Mouse (Mus musculus) myocyte (in vitro differentiated cells): ENCODE measurements around the gene Baiap3. TPM values are rescaled to one million over a fixed set of nuclear protein-coding genes. Genes with fewer than 3 reads are reported as not detected.

Experiments
- H3K27me3 ChIP-seq: one replicate; pipeline ENCODE4 v1.6.1; 2011; ENCODE audit not compliant: control insufficient read depth, insufficient read depth, insufficient read length
- H3K36me3 ChIP-seq: one replicate; pipeline ENCODE4 v1.6.1; 2011; ENCODE audit not compliant: control insufficient read depth, insufficient read depth
- H3K4me2 ChIP-seq: one replicate; pipeline ENCODE4 v1.6.1; 2011; ENCODE audit warnings: low read depth, control low read depth
- H3K4me3 ChIP-seq: one replicate; pipeline ENCODE4 v1.5.1; 2011; ENCODE audit warnings: mild to moderate bottlenecking, control low read depth, moderate library complexity
- H3K79me2 ChIP-seq: one replicate; pipeline ENCODE4 v1.6.1; 2011; ENCODE audit not compliant: control insufficient read depth, insufficient read depth
- H3ac ChIP-seq: one replicate; pipeline ENCODE4 v1.6.1; 2011; ENCODE audit not compliant: control insufficient read depth, insufficient read length
- CEBPB ChIP-seq: IDR thresholded peaks from 2 replicates; pipeline ENCODE4 v1.6.1; 2011; ENCODE audit warnings: mild to moderate bottlenecking, moderate library complexity; ENCODE audit not compliant: poor library complexity, insufficient read depth, severe bottlenecking
- E2F4 ChIP-seq: IDR thresholded peaks from one replicate; pipeline ENCODE4 v1.6.1; 2011; ENCODE audit warnings: mild to moderate bottlenecking, control low read depth, moderate library complexity; ENCODE audit not compliant: insufficient read depth
- MAX ChIP-seq: IDR thresholded peaks from one replicate; pipeline ENCODE4 v1.6.1; 2011; ENCODE audit warnings: low read depth, mild to moderate bottlenecking, control low read depth
- MYOD1 ChIP-seq, 3 experiments: IDR thresholded peaks; one replicate each; pipeline ENCODE4 v1.6.1; 2011; ENCODE audit warnings: control low read depth in 2 of 3, low read depth in 2 of 3, mild to moderate bottlenecking in 2 of 3, moderate library complexity in 1 of 3; ENCODE audit not compliant: insufficient read length in 2 of 3, control insufficient read depth in 1 of 3
- MYOG ChIP-seq, 3 experiments: IDR thresholded peaks; one replicate each; pipeline ENCODE4 v1.6.1; 2011; ENCODE audit warnings: control low read depth in 2 of 3, low read depth in 2 of 3, mild to moderate bottlenecking in 2 of 3; ENCODE audit not compliant: insufficient read length in 2 of 3, control insufficient read depth in 1 of 3, insufficient read depth in 1 of 3
- POLR2A ChIP-seq: IDR thresholded peaks from one replicate; pipeline ENCODE4 v1.6.1; 2011; ENCODE audit warnings: low read depth, mild to moderate bottlenecking, control low read depth, moderate library complexity; ENCODE audit not compliant: insufficient read length
- POLR2AphosphoS2 ChIP-seq: IDR thresholded peaks from one replicate; pipeline ENCODE4 v1.6.1; 2011; ENCODE audit warnings: low read depth, control low read depth; ENCODE audit not compliant: insufficient read length
- REST ChIP-seq: IDR thresholded peaks from one replicate; pipeline ENCODE4 v1.6.1; 2011; ENCODE audit warnings: mild to moderate bottlenecking, control low read depth, moderate library complexity; ENCODE audit not compliant: insufficient read depth, insufficient read length
- SRF ChIP-seq: IDR thresholded peaks from one replicate; pipeline ENCODE4 v1.6.1; 2011; ENCODE audit warnings: low read depth; ENCODE audit not compliant: control insufficient read depth, insufficient read length
- TCF12 ChIP-seq: IDR thresholded peaks from one replicate; pipeline ENCODE4 v1.6.1; 2011; ENCODE audit warnings: mild to moderate bottlenecking, control low read depth; ENCODE audit not compliant: poor library complexity, insufficient read depth, severe bottlenecking
- TCF3 ChIP-seq: IDR thresholded peaks from one replicate; pipeline ENCODE4 v1.6.1; 2011; ENCODE audit warnings: low read depth, control low read depth; ENCODE audit not compliant: insufficient read length
- USF1 ChIP-seq: IDR thresholded peaks from one replicate; pipeline ENCODE4 v1.6.1; 2011; ENCODE audit warnings: low read depth, mild to moderate bottlenecking, control low read depth, moderate library complexity
- polyA plus RNA-seq: library from polyadenylated mRNA; unstranded; fragments of >200 nt; fragmentation: generic; extraction: Trizol; gene quantifications from one replicate; pipeline ENCODE4 v1.2.1, GENCODE M21; 2012; ENCODE audit warnings: missing spikeins

Gene Baiap3
- polyA plus RNA-seq, 1 experiment: 0.01 TPM

DNA sequence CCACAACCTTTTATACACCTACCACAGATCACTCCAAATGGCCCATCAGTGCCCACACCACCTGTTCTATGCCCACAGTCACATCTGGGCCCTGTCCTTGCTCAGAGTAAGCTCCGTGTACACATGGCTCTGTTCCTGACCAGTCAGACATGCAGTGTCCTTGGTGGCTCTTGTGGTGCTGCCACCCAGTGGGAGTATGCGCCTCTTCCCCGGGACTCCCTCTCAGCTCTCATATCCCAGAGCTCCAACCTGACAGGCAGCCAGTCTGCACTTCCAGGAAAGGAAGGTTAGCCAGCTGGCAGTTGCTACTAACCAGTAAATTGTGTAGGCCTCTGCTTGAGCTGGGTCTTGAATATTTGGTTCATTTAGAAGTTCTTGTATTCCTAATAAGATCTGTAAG lies 8.3 kb upstream of the Baiap3 start:
- Histone ChIP-seq H3K4me3 (no peak overlapping the region), H3K36me3 (peaks cover 62% of the 10 kb centered on the region), H3K4me2 (no peak overlapping the region), H3K79me2 (peaks cover 31% of the 10 kb centered on the region), H3K27me3 (no peaks in the 10 kb centered on the region), H3ac (no peak overlapping the region)
- no peak for TF ChIP-seq MAX
- TF ChIP-seq SRF: no peak
- TF ChIP-seq E2F4: no peak
- no peak for TF ChIP-seq REST
- no peak for TF ChIP-seq MYOD1 (IDR thresholded peaks at IDR 0.05; ENCODE audit: control insufficient read depth in 1 of 3, insufficient read length in 2 of 3, low read depth in 2 of 3)
- no peak for TF ChIP-seq POLR2A
- no peak for TF ChIP-seq USF1
- no peak for TF ChIP-seq TCF12
- no peak for TF ChIP-seq MYOG (IDR thresholded peaks at IDR 0.05; ENCODE audit: control insufficient read depth in 1 of 3, insufficient read depth in 1 of 3, insufficient read length in 2 of 3, low read depth in 2 of 3)
- TF ChIP-seq TCF3: no peak
- no peak for TF ChIP-seq CEBPB
- no peak for TF ChIP-seq POLR2AphosphoS2

DNA sequence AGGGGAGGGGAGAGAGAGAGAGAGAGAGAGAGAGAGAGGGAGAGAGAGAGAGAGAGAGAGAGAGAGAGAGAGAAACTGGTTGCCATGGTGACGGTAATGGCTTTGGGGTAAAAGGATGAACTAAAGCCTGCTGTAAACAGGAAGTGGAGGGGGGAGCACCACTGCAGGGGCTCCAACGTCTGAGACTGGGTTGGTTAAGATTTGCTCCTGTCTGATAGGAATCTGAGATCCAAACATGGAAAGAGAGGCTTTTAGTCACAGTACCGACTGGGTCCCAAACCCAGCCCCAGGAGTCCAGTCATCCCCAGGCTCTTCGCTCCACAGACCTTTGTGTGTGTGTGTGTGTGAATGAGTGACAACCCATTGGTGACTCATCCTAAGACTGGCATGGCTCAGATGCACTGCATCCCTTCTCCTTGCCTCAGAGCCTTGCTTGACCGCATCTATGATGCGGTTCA lies 1.7 kb upstream of the Baiap3 start:
- H3K36me3 ChIP-seq: peaks cover 3% of the 10 kb centered on the region
- no peak for TF ChIP-seq POLR2A
- TF ChIP-seq MYOG (IDR thresholded peaks at IDR 0.05; ENCODE audit: control insufficient read depth in 1 of 3, insufficient read depth in 1 of 3, insufficient read length in 2 of 3, low read depth in 2 of 3): no peak
- no peak for TF ChIP-seq CEBPB
- TF ChIP-seq POLR2AphosphoS2: no peak
- no peak for TF ChIP-seq E2F4
- TF ChIP-seq USF1: no peak
- no peak for TF ChIP-seq TCF3
- TF ChIP-seq SRF: no peak
- no peak for TF ChIP-seq MAX
- no peak for TF ChIP-seq REST
- no peak for TF ChIP-seq TCF12
- TF ChIP-seq MYOD1 (IDR thresholded peaks at IDR 0.05; ENCODE audit: control insufficient read depth in 1 of 3, insufficient read length in 2 of 3, low read depth in 2 of 3): no peak
- H3ac ChIP-seq: no peak overlapping the region
- H3K27me3 ChIP-seq: peaks cover 29% of the 10 kb centered on the region
- no peak overlapping the region for H3K4me3 ChIP-seq
- H3K79me2 ChIP-seq: no peaks in the 10 kb centered on the region
- H3K4me2 ChIP-seq: no peak overlapping the region

- Histone ChIP-seq H3K79me2 (no peaks in the 10 kb centered on the region), H3K4me3 (no peak overlapping the region), H3ac (no peak overlapping the region), H3K4me2 (no peak overlapping the region), H3K27me3 (peaks cover 51% of the 10 kb centered on the region), H3K36me3 (no peaks in the 10 kb centered on the region)
- no peak for TF ChIP-seq MYOG (IDR thresholded peaks at IDR 0.05; ENCODE audit: control insufficient read depth in 1 of 3, insufficient read depth in 1 of 3, insufficient read length in 2 of 3, low read depth in 2 of 3)
- no peak for TF ChIP-seq POLR2A
- no peak for TF ChIP-seq USF1
- no peak for TF ChIP-seq MYOD1 (IDR thresholded peaks at IDR 0.05; ENCODE audit: control insufficient read depth in 1 of 3, insufficient read length in 2 of 3, low read depth in 2 of 3)
- no peak for TF ChIP-seq POLR2AphosphoS2
- TF ChIP-seq REST: no peak
- TF ChIP-seq TCF12: no peak
- TF ChIP-seq TCF3: no peak
- no peak for TF ChIP-seq MAX
- no peak for TF ChIP-seq E2F4
- no peak for TF ChIP-seq SRF
- TF ChIP-seq CEBPB: no peak
These were observed 1.1 kb downstream of the Baiap3 start for GRCm38 (mm10) chr17:25255110-25255509.

GRCm38 (mm10) chr17:25253760-25254159 lies 2.4 kb downstream of the Baiap3 start:
- Histone ChIP-seq H3ac (no peak overlapping the region), H3K4me2 (no peak overlapping the region), H3K79me2 (no peaks in the 10 kb centered on the region), H3K36me3 (no peaks in the 10 kb centered on the region), H3K27me3 (peaks cover 51% of the 10 kb centered on the region), H3K4me3 (no peak overlapping the region)
- TF ChIP-seq TCF3 (no peak), POLR2A (no peak), POLR2AphosphoS2 (no peak), E2F4 (no peak), CEBPB (no peak), USF1 (no peak), MAX (no peak), SRF (no peak), MYOG (IDR thresholded peaks at IDR 0.05; ENCODE audit: control insufficient read depth in 1 of 3, insufficient read depth in 1 of 3, insufficient read length in 2 of 3, low read depth in 2 of 3) (no peak), TCF12 (no peak), MYOD1 (IDR thresholded peaks at IDR 0.05; ENCODE audit: control insufficient read depth in 1 of 3, insufficient read length in 2 of 3, low read depth in 2 of 3) (no peak), REST (no peak)

DNA sequence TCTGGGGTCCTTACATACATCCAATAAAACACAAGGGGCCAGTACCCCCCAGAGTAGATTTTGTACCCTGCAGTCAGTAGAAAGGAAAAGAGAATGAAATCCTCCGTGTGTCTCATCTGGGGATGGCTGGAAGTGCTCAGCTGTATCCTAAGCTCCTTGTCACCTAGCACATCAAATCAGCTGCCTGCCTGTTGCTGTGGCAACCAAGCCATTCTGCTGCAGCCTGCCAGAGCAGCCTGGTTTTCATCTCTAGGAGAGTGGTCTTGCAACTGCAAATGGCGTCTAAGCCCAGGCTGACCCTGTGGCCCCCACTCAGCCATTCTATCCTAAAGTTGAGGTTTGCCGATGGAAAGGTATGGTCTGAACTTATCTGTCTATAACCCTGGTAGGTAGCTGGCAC lies 3.5 kb downstream of the Baiap3 start:
- peaks cover 51% of the 10 kb centered on the region for H3K27me3 ChIP-seq
- H3K4me2 ChIP-seq: no peak overlapping the region
- TF ChIP-seq CEBPB: no peak
- no peak for TF ChIP-seq TCF3
- TF ChIP-seq SRF: no peak
- no peak for TF ChIP-seq MYOD1 (IDR thresholded peaks at IDR 0.05; ENCODE audit: control insufficient read depth in 1 of 3, insufficient read length in 2 of 3, low read depth in 2 of 3)
- TF ChIP-seq TCF12: no peak
- TF ChIP-seq USF1: no peak
- no peak for TF ChIP-seq MYOG (IDR thresholded peaks at IDR 0.05; ENCODE audit: control insufficient read depth in 1 of 3, insufficient read depth in 1 of 3, insufficient read length in 2 of 3, low read depth in 2 of 3)
- TF ChIP-seq POLR2AphosphoS2: no peak
- TF ChIP-seq MAX: no peak
- no peak for TF ChIP-seq REST
- TF ChIP-seq E2F4: no peak
- no peak for TF ChIP-seq POLR2A

More for the DNA sequence above, 3.5 kb downstream of the Baiap3 start:
- Histone ChIP-seq H3K4me3 (no peak overlapping the region), H3ac (no peak overlapping the region), H3K36me3 (no peaks in the 10 kb centered on the region), H3K79me2 (no peaks in the 10 kb centered on the region)
